Mouse (Mus musculus) liver, adult 2 months (tissue): ENCODE measurements around the gene Emp3. TPM values are rescaled to one million over a fixed set of nuclear protein-coding genes. Genes with fewer than 3 reads are reported as not detected.
"Not testable (repeated sequence)": the region's sequence is repeated elsewhere in the genome, so short reads cannot be mapped to it uniquely, and the experiment has no call there.

Source experiments
- DNase-seq: peaks from one replicate; pipeline ENCODE4 v3.0.0-alpha.2; 2011; ENCODE audit warnings: low read depth, low spot score; ENCODE audit errors: extremely low read depth
- H3K27ac ChIP-seq: fragments of 200-500 bp; replicated peaks from 2 replicates; pipeline ENCODE4 v1.5.1; 2012; ENCODE audit warnings: low read depth, mild to moderate bottlenecking, control low read depth, inconsistent platforms, low read length; ENCODE audit not compliant: insufficient read depth
- H3K27me3 ChIP-seq: fragments of 200-500 bp; 2 replicates; pipeline ENCODE4 v1.6.1; 2012; ENCODE audit warnings: mild to moderate bottlenecking, moderate library complexity, low read length, inconsistent platforms; ENCODE audit not compliant: control insufficient read depth, insufficient read depth
- H3K36me3 ChIP-seq: fragments of 200-500 bp; 2 replicates; pipeline ENCODE4 v1.6.1; 2012; ENCODE audit warnings: low read length, inconsistent platforms; ENCODE audit not compliant: control insufficient read depth, insufficient read depth
- H3K4me1 ChIP-seq: fragments of 200-500 bp; 2 replicates; pipeline ENCODE4 v1.6.1; 2011; ENCODE audit warnings: low read length; ENCODE audit not compliant: control insufficient read depth, insufficient read depth
- H3K4me3 ChIP-seq: fragments of 200-500 bp; 2 replicates; pipeline ENCODE4 v1.5.1; 2011; ENCODE audit warnings: low read depth, mild to moderate bottlenecking, control low read depth, low read length, moderate library complexity; ENCODE audit not compliant: insufficient read depth
- H3K79me2 ChIP-seq: fragments of 200-500 bp; 2 replicates; pipeline ENCODE4 v1.6.1; 2012; ENCODE audit warnings: inconsistent platforms, mild to moderate bottlenecking, low read length, moderate library complexity; ENCODE audit not compliant: control insufficient read depth, insufficient read depth
- H3K9ac ChIP-seq: fragments of 200-500 bp; 2 replicates; pipeline ENCODE4 v1.6.1; 2012; ENCODE audit warnings: low read depth, mild to moderate bottlenecking, control low read depth, inconsistent platforms, low read length
- CTCF ChIP-seq: fragments of 200-500 bp; IDR thresholded peaks from 2 replicates; pipeline ENCODE4 v1.5.1; 2011; ENCODE audit warnings: low read depth, low read length, control low read depth
- POLR2A ChIP-seq: fragments of 200-500 bp; IDR thresholded peaks from 2 replicates; pipeline ENCODE4 v1.6.1; 2011; ENCODE audit warnings: low read length, control low read depth; ENCODE audit not compliant: insufficient read depth; ENCODE audit errors: extremely low read depth
- WGBS: fragments of 180-500 bp; shearing (Covaris S2); methylation state at CpG from one replicate; pipeline ENCODE4 v1.1.7; 2018; 5-methylcytosine and 5-hydroxymethylcytosine counted together
- polyA plus RNA-seq: library from polyadenylated mRNA; depleted of rRNA; stranded (reverse); fragments of >200 nt; gene quantifications from 2 replicates; pipeline ENCODE4 v1.2.3, GENCODE M21; 2012
- total RNA-seq: library from RNA; depleted of rRNA; stranded (reverse); fragments of >200 nt; gene quantifications from 2 replicates; pipeline ENCODE4 v1.2.3, GENCODE M21; 2014

Gene Emp3
- total and polyA plus RNA-seq, 2 experiments, result 3.6 to 13.6 TPM

- peak within 1 kb of the TSS; percentile 92 for H3K27ac ChIP-seq
- DNase-seq, result peak; percentile 97
- H3K9ac ChIP-seq, result peak within 1 kb of the TSS; percentile 70
- peaks cover 6% of the 10 kb centered on the region for H3K4me1 ChIP-seq
- peak within 1 kb of the TSS; percentile 71 for H3K4me3 ChIP-seq
- no peaks in the 10 kb centered on the region; the same call in 1 of the 2 replicates for H3K79me2 ChIP-seq
- H3K27me3 ChIP-seq, result no peaks in the 10 kb centered on the region
- TF ChIP-seq CTCF, result no peak
- peak; percentile 84 for TF ChIP-seq POLR2A
- no peaks in the 10 kb centered on the region for H3K36me3 ChIP-seq
- 1% methylated on average over 40 of the region's 40 CpGs for WGBS
Observed at GRCm38 (mm10) chr7:45896517-45897257, 24.5 kb downstream of the Emp3 start, which contains the start of the genes Syngr4 and Tmem143. Gene Syngr4 (minus strand): TSS chr7:45896714. Gene Tmem143 (plus strand): TSS chr7:45896941.

- 80% methylated on average over 6 of the region's 6 CpGs for WGBS
- H3K9ac ChIP-seq, result no peak overlapping the region
- TF ChIP-seq CTCF (no peak), POLR2A (no peak)
- H3K79me2 ChIP-seq, result no peaks in the 10 kb centered on the region; the same call in 1 of the 2 replicates
- peaks cover 6% of the 10 kb centered on the region for H3K4me1 ChIP-seq
- peak; percentile 15 for DNase-seq
- no peaks in the 10 kb centered on the region for H3K27me3 ChIP-seq
- no peaks in the 10 kb centered on the region for H3K36me3 ChIP-seq
- H3K4me3 ChIP-seq, result no peak overlapping the region
- H3K27ac ChIP-seq, result no peak overlapping the region
Observed at GRCm38 (mm10) chr7:45895931-45896516, 25.2 kb downstream of the Emp3 start.

- WGBS, result 93% methylated on average over 2 of the region's 2 CpGs
- no peak for TF ChIP-seq POLR2A
- no peaks in the 10 kb centered on the region for H3K79me2 ChIP-seq
- no peaks in the 10 kb centered on the region for H3K36me3 ChIP-seq
- no peak overlapping the region for H3K9ac ChIP-seq
- no peaks in the 10 kb centered on the region for H3K27me3 ChIP-seq
- no peak overlapping the region for H3K4me3 ChIP-seq
- no peak for DNase-seq
- no peaks in the 10 kb centered on the region for H3K4me1 ChIP-seq
- H3K27ac ChIP-seq, result no peak overlapping the region
Observed at GRCm38 (mm10) chr7:45892651-45893050, 28.6 kb downstream of the Emp3 start.

GRCm38 (mm10) chr7:45887246-45887645 lies 34.0 kb downstream of the Emp3 start:
- no peak overlapping the region for H3K4me3 ChIP-seq
- DNase-seq, result no peak
- no peak for TF ChIP-seq CTCF
- TF ChIP-seq POLR2A, result no peak

DNA sequence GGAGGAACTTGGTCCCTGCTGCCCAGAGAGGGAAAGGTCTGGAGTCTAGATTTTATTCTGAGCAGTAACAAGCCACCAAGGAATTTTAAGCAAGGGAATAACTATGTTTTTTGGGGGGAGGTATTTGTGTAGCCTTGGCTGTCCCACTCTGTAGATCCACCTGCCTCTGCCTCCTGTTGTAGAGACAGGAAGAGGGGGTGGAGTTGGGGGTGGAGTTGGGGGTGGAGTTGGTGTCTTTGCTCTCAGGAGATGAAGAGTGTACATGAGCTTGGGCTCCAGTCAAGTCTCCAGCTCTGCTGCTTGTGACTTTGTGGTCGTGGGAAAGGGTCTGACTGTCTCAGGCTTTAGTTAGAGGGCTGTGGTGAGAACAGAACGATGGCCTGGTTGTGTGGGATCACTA lies 40.2 kb downstream of the Emp3 start:
- peak; percentile 6 for DNase-seq
- Histone ChIP-seq H3K4me3 (no peak overlapping the region), H3K9ac (no peak overlapping the region), H3K27ac (no peak overlapping the region), H3K36me3 (peaks cover 39% of the 10 kb centered on the region), H3K27me3 (no peaks in the 10 kb centered on the region), H3K79me2 (no peaks in the 10 kb centered on the region), H3K4me1 (no peaks in the 10 kb centered on the region)
- no peak for TF ChIP-seq POLR2A
- TF ChIP-seq CTCF, result no peak
- WGBS, result 93% methylated on average over 2 of the region's 2 CpGs

More at GRCm38 (mm10) chr7:45887246-45887645, 34.0 kb downstream of the Emp3 start:
- no peaks in the 10 kb centered on the region for H3K27me3 ChIP-seq
- peaks cover 18% of the 10 kb centered on the region for H3K36me3 ChIP-seq
- no peak overlapping the region for H3K27ac ChIP-seq
- H3K9ac ChIP-seq, result no peak overlapping the region
- H3K79me2 ChIP-seq, result no peaks in the 10 kb centered on the region
- H3K4me1 ChIP-seq, result no peaks in the 10 kb centered on the region
- WGBS, result 56% methylated on average over 3 of the region's 3 CpGs

- TF ChIP-seq CTCF (no peak), POLR2A (no peak)
- 99% methylated on average over 4 of the region's 4 CpGs for WGBS
- H3K36me3 ChIP-seq, result peaks cover 42% of the 10 kb centered on the region
- no peak overlapping the region for H3K27ac ChIP-seq
- no peaks in the 10 kb centered on the region for H3K27me3 ChIP-seq
- H3K4me3 ChIP-seq, result no peak overlapping the region
- no peak for DNase-seq
- H3K79me2 ChIP-seq, result peaks cover 2% of the 10 kb centered on the region; the same call in 1 of the 2 replicates
- no peaks in the 10 kb centered on the region for H3K4me1 ChIP-seq
- no peak overlapping the region for H3K9ac ChIP-seq
Observed at GRCm38 (mm10) chr7:45880531-45880930, 40.7 kb downstream of the Emp3 start.

GRCm38 (mm10) chr7:45878278-45878677 lies 42.9 kb downstream of the Emp3 start, which contains the start of gene Grin2d:
Gene Grin2d (minus strand): TSS chr7:45878378.
- 87% methylated on average over 1 of the region's 1 CpGs for WGBS

More at GRCm38 (mm10) chr7:45878278-45878677, 42.9 kb downstream of the Emp3 start, which contains the start of gene Grin2d:
- DNase-seq, H3K27me3 ChIP-seq, H3K27ac ChIP-seq, H3K4me3 ChIP-seq, H3K9ac ChIP-seq, H3K4me1 ChIP-seq: not testable (repeated sequence)
- peaks cover 45% of the 10 kb centered on the region for H3K36me3 ChIP-seq
- peaks cover 20% of the 10 kb centered on the region; the same call in 1 of the 2 replicates for H3K79me2 ChIP-seq
